Mouse (Mus musculus) myocyte (in vitro differentiated cells): ENCODE measurements at regions not wholly inside any gene's neighbourhood (a gene's known extent, or its start where the extent isn't known, plus 50 kb on each side); places are given as distances from the start of the nearest gene placed in this dataset.

ENCODE experiments used
- CEBPB ChIP-seq: IDR thresholded peaks from 2 replicates; pipeline ENCODE4 v1.6.1; 2011; ENCODE audit warnings: mild to moderate bottlenecking, moderate library complexity; ENCODE audit not compliant: poor library complexity, insufficient read depth, severe bottlenecking
- E2F4 ChIP-seq: IDR thresholded peaks from one replicate; pipeline ENCODE4 v1.6.1; 2011; ENCODE audit warnings: mild to moderate bottlenecking, control low read depth, moderate library complexity; ENCODE audit not compliant: insufficient read depth
- MAX ChIP-seq: IDR thresholded peaks from one replicate; pipeline ENCODE4 v1.6.1; 2011; ENCODE audit warnings: low read depth, mild to moderate bottlenecking, control low read depth
- MYOD1 ChIP-seq, 3 experiments: IDR thresholded peaks; one replicate each; pipeline ENCODE4 v1.6.1; 2011; ENCODE audit warnings: control low read depth in 2 of 3, low read depth in 2 of 3, mild to moderate bottlenecking in 2 of 3, moderate library complexity in 1 of 3; ENCODE audit not compliant: insufficient read length in 2 of 3, control insufficient read depth in 1 of 3
- POLR2A ChIP-seq: IDR thresholded peaks from one replicate; pipeline ENCODE4 v1.6.1; 2011; ENCODE audit warnings: low read depth, mild to moderate bottlenecking, control low read depth, moderate library complexity; ENCODE audit not compliant: insufficient read length
- POLR2AphosphoS2 ChIP-seq: IDR thresholded peaks from one replicate; pipeline ENCODE4 v1.6.1; 2011; ENCODE audit warnings: low read depth, control low read depth; ENCODE audit not compliant: insufficient read length
- REST ChIP-seq: IDR thresholded peaks from one replicate; pipeline ENCODE4 v1.6.1; 2011; ENCODE audit warnings: mild to moderate bottlenecking, control low read depth, moderate library complexity; ENCODE audit not compliant: insufficient read depth, insufficient read length
- SRF ChIP-seq: IDR thresholded peaks from one replicate; pipeline ENCODE4 v1.6.1; 2011; ENCODE audit warnings: low read depth; ENCODE audit not compliant: control insufficient read depth, insufficient read length
- TCF12 ChIP-seq: IDR thresholded peaks from one replicate; pipeline ENCODE4 v1.6.1; 2011; ENCODE audit warnings: mild to moderate bottlenecking, control low read depth; ENCODE audit not compliant: poor library complexity, insufficient read depth, severe bottlenecking
- TCF3 ChIP-seq: IDR thresholded peaks from one replicate; pipeline ENCODE4 v1.6.1; 2011; ENCODE audit warnings: low read depth, control low read depth; ENCODE audit not compliant: insufficient read length
- USF1 ChIP-seq: IDR thresholded peaks from one replicate; pipeline ENCODE4 v1.6.1; 2011; ENCODE audit warnings: low read depth, mild to moderate bottlenecking, control low read depth, moderate library complexity

DNA sequence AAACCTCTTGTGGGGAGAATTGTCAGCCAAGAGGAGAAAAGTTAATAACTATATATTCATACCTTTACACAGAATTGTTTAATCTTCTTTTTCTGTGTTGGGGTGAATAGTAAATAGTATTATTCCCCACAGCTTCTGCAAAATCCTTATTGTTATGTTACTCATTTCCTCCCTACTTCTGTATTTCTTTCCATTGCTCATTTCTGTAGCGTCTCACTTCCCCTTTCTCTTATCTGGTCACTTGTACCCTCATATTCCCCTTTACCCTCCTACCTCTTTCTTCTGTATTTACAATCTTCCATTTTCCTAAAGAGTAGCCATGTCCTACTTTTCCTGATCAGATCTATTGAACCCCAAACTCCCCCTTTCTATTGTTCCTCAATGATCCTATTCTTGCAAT lies 224.6 kb upstream of the Tle1 start:
- no peak for TF ChIP-seq POLR2AphosphoS2
- TF ChIP-seq REST, result no peak
- TF ChIP-seq MAX, result no peak
- no peak for TF ChIP-seq E2F4
- no peak for TF ChIP-seq SRF
- TF ChIP-seq USF1, result no peak
- TF ChIP-seq CEBPB, result no peak
- no peak for TF ChIP-seq TCF12
- TF ChIP-seq POLR2A, result no peak
- TF ChIP-seq MYOD1 (IDR thresholded peaks at IDR 0.05; ENCODE audit: control insufficient read depth in 1 of 3, insufficient read length in 2 of 3, low read depth in 2 of 3), result no peak
- no peak for TF ChIP-seq TCF3
